Mouse (Mus musculus) liver, embryonic 11.5 days (tissue): ENCODE results near the gene H2-Q7. TPM values are rescaled to one million over a fixed set of nuclear protein-coding genes. Genes with fewer than 3 reads are reported as not detected.
A peak's percentile ranks its signal among the peaks of the same experiment; 100 is the strongest.
"Not testable (repeated sequence)": the region's sequence is repeated elsewhere in the genome, so short reads cannot be mapped to it uniquely, and the experiment has no call there.

ENCODE experiments used
- ATAC-seq: fragments of 200-750 bp; cut with Nextera tagmentation; replicated peaks from 2 replicates; pipeline ENCODE4 v1.8.0; 2017; ENCODE audit warnings: moderate number of reproducible peaks, mild to moderate bottlenecking, moderate TSS enrichment, moderate library complexity; ENCODE audit not compliant: low FRiP score
- DNase-seq: peaks from one replicate; pipeline ENCODE4 v3.0.0-alpha.2; 2017; ENCODE audit warnings: low spot score
- H3K27ac ChIP-seq: fragments of 300-500 bp; sonication (generic); 2 replicates; pipeline ENCODE4 v1.5.1; 2014; ENCODE audit warnings: mild to moderate bottlenecking, low read depth, low read length, control low read depth
- H3K27me3 ChIP-seq: fragments of 300-500 bp; sonication (generic); replicated peaks from 2 replicates; pipeline ENCODE4 v1.6.1; 2014; ENCODE audit warnings: low read length, mixed read lengths; ENCODE audit not compliant: control insufficient read depth, insufficient read depth
- H3K36me3 ChIP-seq: fragments of 300-500 bp; sonication (generic); 2 replicates; pipeline ENCODE4 v1.6.1; 2014; ENCODE audit warnings: mild to moderate bottlenecking, low read length, moderate library complexity, mixed read lengths; ENCODE audit not compliant: control insufficient read depth, insufficient read depth
- H3K4me1 ChIP-seq: fragments of 300-500 bp; sonication (generic); replicated peaks from 2 replicates; pipeline ENCODE4 v1.6.1; 2014; ENCODE audit warnings: low read length, mixed read lengths; ENCODE audit not compliant: control insufficient read depth, insufficient read depth
- H3K4me2 ChIP-seq: fragments of 300-500 bp; sonication (generic); 2 replicates; pipeline ENCODE4 v1.6.1; 2014; ENCODE audit warnings: mild to moderate bottlenecking, control low read depth, moderate library complexity
- H3K4me3 ChIP-seq: fragments of 300-500 bp; sonication (generic); 2 replicates; pipeline ENCODE4 v1.5.1; 2014; ENCODE audit warnings: low read depth, low read length, control low read depth
- H3K9ac ChIP-seq: fragments of 300-500 bp; sonication (generic); 2 replicates; pipeline ENCODE4 v1.6.1; 2014; ENCODE audit warnings: low read depth, low read length, control low read depth
- H3K9me3 ChIP-seq: fragments of 300-500 bp; sonication (generic); 2 replicates; pipeline ENCODE4 v1.6.1; 2016; ENCODE audit warnings: low read length, inconsistent platforms, mixed read lengths; ENCODE audit not compliant: control insufficient read depth
- WGBS: fragments of 180-500 bp; shearing (Covaris S2); extraction: QIAGEN DNeasy Blood & Tissue Kit; methylation state at CpG from one replicate; pipeline ENCODE4 v1.1.7; 2014; 5-methylcytosine and 5-hydroxymethylcytosine counted together
- polyA plus RNA-seq: library from polyadenylated mRNA; unstranded; fragments of >200 nt; fragmentation: Nextera tagmentation; extraction: Ambion mirVana; gene quantifications from 2 replicates; pipeline ENCODE4 v1.2.1, GENCODE M21; 2014

Gene H2-Q7
- 29.9 and 30.8 TPM in 2 replicates for polyA plus RNA-seq

- peaks cover 21% of the 10 kb centered on the region for H3K27me3 ChIP-seq
- not testable (repeated sequence) for H3K27ac ChIP-seq
Observed at GRCm38 (mm10) chr17:35438885-35439284, at the start of gene H2-Q7. Gene H2-Q7 (plus strand): TSS chr17:35439155.

GRCm38 (mm10) chr17:35389796-35390195 is 49.2 kb upstream of the H2-Q7 start:
- H3K9ac ChIP-seq, H3K4me2 ChIP-seq, ATAC-seq, H3K36me3 ChIP-seq, H3K27ac ChIP-seq, DNase-seq, H3K27me3 ChIP-seq, H3K4me3 ChIP-seq, H3K9me3 ChIP-seq, H3K4me1 ChIP-seq: not testable (repeated sequence)
- 5% methylated on average over 7 of the region's 7 CpGs for WGBS

More at GRCm38 (mm10) chr17:35438885-35439284, at the start of gene H2-Q7:
- H3K4me3 ChIP-seq, result peak within 1 kb of the TSS; percentile 42
- not testable (repeated sequence) for H3K4me1 ChIP-seq, H3K36me3 ChIP-seq, H3K9me3 ChIP-seq
- peak within 1 kb of the TSS; percentile 63 for H3K4me2 ChIP-seq
- WGBS, result 6% methylated on average over 18 of the region's 18 CpGs
- peak within 1 kb of the TSS; percentile 10; the same call in 1 of the 2 replicates for H3K9ac ChIP-seq
- ATAC-seq (peak; percentile 75), DNase-seq (peak; percentile 51)

- not testable (repeated sequence) for DNase-seq, H3K27me3 ChIP-seq, H3K9me3 ChIP-seq, H3K36me3 ChIP-seq, H3K4me1 ChIP-seq, H3K4me2 ChIP-seq, ATAC-seq, H3K9ac ChIP-seq, H3K27ac ChIP-seq, H3K4me3 ChIP-seq
- 47% methylated on average over 2 of the region's 2 CpGs for WGBS
Observed at GRCm38 (mm10) chr17:35392671-35393070, 46.3 kb upstream of the H2-Q7 start.

- H3K36me3 ChIP-seq, H3K4me1 ChIP-seq, DNase-seq, H3K9me3 ChIP-seq, H3K27ac ChIP-seq, H3K27me3 ChIP-seq, H3K4me3 ChIP-seq, H3K9ac ChIP-seq: not testable (repeated sequence)
- WGBS, result 3% methylated on average over 59 of the region's 75 CpGs
- ATAC-seq, result peak; percentile 60
- H3K4me2 ChIP-seq, result peak overlapping the region; percentile 49
Observed at GRCm38 (mm10) chr17:35393864-35394800, 44.8 kb upstream of the H2-Q7 start.

GRCm38 (mm10) chr17:35396956-35397355 is 42.0 kb upstream of the H2-Q7 start:
- H3K36me3 ChIP-seq, H3K9me3 ChIP-seq, H3K4me3 ChIP-seq, H3K4me1 ChIP-seq, H3K9ac ChIP-seq, H3K4me2 ChIP-seq, DNase-seq, H3K27ac ChIP-seq, H3K27me3 ChIP-seq, ATAC-seq: not testable (repeated sequence)
- 79% methylated on average over 2 of the region's 2 CpGs for WGBS

- H3K27ac ChIP-seq, ATAC-seq, H3K4me2 ChIP-seq, H3K4me1 ChIP-seq, H3K9me3 ChIP-seq, DNase-seq, H3K27me3 ChIP-seq, H3K9ac ChIP-seq, H3K4me3 ChIP-seq, H3K36me3 ChIP-seq: not testable (repeated sequence)
- no CpG with 5 or more reads among the region's 1 CpGs for WGBS
Observed at GRCm38 (mm10) chr17:35413057-35413456, 25.9 kb upstream of the H2-Q7 start.

GRCm38 (mm10) chr17:35415273-35416129 is 23.5 kb upstream of the H2-Q7 start:
- not testable (repeated sequence) for H3K9me3 ChIP-seq, H3K4me2 ChIP-seq, ATAC-seq, H3K4me1 ChIP-seq, H3K27me3 ChIP-seq, H3K4me3 ChIP-seq, H3K36me3 ChIP-seq, H3K27ac ChIP-seq, DNase-seq, H3K9ac ChIP-seq
- WGBS, result 68% methylated on average over 3 of the region's 10 CpGs

- no peak for DNase-seq
- Histone ChIP-seq H3K9ac (no peak overlapping the region), H3K4me2 (no peak overlapping the region), H3K4me3 (no peak overlapping the region), H3K36me3 (no peaks in the 10 kb centered on the region), H3K27me3 (peaks cover 8% of the 10 kb centered on the region; the same call in 1 of the 2 replicates), H3K4me1 (no peaks in the 10 kb centered on the region), H3K27ac (no peak overlapping the region), H3K9me3 (no peaks in the 10 kb centered on the region)
- WGBS, result 72% methylated on average over 7 of the region's 7 CpGs
- no peak for ATAC-seq
Observed at GRCm38 (mm10) chr17:35418772-35419171, 20.2 kb upstream of the H2-Q7 start.
